Mouse (Mus musculus) heart, embryonic 14.5 days (tissue): Measurements from ENCODE around the gene Olfr706. TPM values are rescaled to one million over a fixed set of nuclear protein-coding genes. Genes with fewer than 3 reads are reported as not detected.
"Not testable (repeated sequence)": the region's sequence is repeated elsewhere in the genome, so short reads cannot be mapped to it uniquely, and the experiment has no call there.

Source experiments
- ATAC-seq: fragments of 200-750 bp; cut with Nextera tagmentation; 2 replicates; pipeline ENCODE4 v1.8.0; 2017; ENCODE audit warnings: low read depth, moderate TSS enrichment; ENCODE audit not compliant: insufficient number of reproducible peaks, insufficient read depth, low FRiP score
- H3K27ac ChIP-seq, 2 experiments: fragments of 200-500 bp in 1 of 2; fragments of 300-500 bp in 1 of 2; sonication (generic) in 1 of 2; replicated peaks in 1 of 2; 2 replicates each; pipeline ENCODE4 v1.5.1; 2012 to 2014; ENCODE audit warnings: low read depth in 2 of 2, low read length in 2 of 2, control low read depth in 1 of 2, mild to moderate bottlenecking in 1 of 2, mixed read lengths in 1 of 2; ENCODE audit not compliant: control insufficient read depth in 1 of 2, insufficient read depth in 1 of 2
- H3K27me3 ChIP-seq: fragments of 300-500 bp; sonication (generic); 2 replicates; pipeline ENCODE4 v1.6.1; 2014; ENCODE audit warnings: mild to moderate bottlenecking, low read length, control low read depth; ENCODE audit not compliant: control insufficient read depth, insufficient read depth
- H3K36me3 ChIP-seq: fragments of 300-500 bp; sonication (generic); 2 replicates; pipeline ENCODE4 v1.6.1; 2014; ENCODE audit warnings: mild to moderate bottlenecking, control low read depth, low read length, mixed read lengths; ENCODE audit not compliant: control insufficient read depth, insufficient read depth
- H3K4me1 ChIP-seq, 2 experiments: fragments of 200-500 bp in 1 of 2; fragments of 300-500 bp in 1 of 2; sonication (generic) in 1 of 2; 2 replicates each; pipeline ENCODE4 v1.6.1; 2012 to 2014; ENCODE audit warnings: low read length in 2 of 2, control low read depth in 1 of 2, mixed read lengths in 1 of 2; ENCODE audit not compliant: control insufficient read depth in 2 of 2, insufficient read depth in 2 of 2
- H3K4me2 ChIP-seq: fragments of 300-500 bp; sonication (generic); 2 replicates; pipeline ENCODE4 v1.6.1; 2014; ENCODE audit warnings: mild to moderate bottlenecking, low read length
- H3K4me3 ChIP-seq, 2 experiments: fragments of 200-500 bp in 1 of 2; fragments of 300-500 bp in 1 of 2; sonication (generic) in 1 of 2; 2 replicates each; pipeline ENCODE4 v1.5.1; 2012 to 2014; ENCODE audit warnings: low read length in 2 of 2, mild to moderate bottlenecking in 2 of 2, control low read depth in 1 of 2, low read depth in 1 of 2, moderate library complexity in 1 of 2; ENCODE audit not compliant: control insufficient read depth in 1 of 2, insufficient read depth in 1 of 2
- H3K9ac ChIP-seq: fragments of 300-500 bp; sonication (generic); 2 replicates; pipeline ENCODE4 v1.6.1; 2014; ENCODE audit warnings: mild to moderate bottlenecking, low read length
- H3K9me3 ChIP-seq: fragments of 300-500 bp; sonication (generic); 2 replicates; pipeline ENCODE4 v1.6.1; 2016; ENCODE audit warnings: low read length, control low read depth; ENCODE audit not compliant: control insufficient read depth
- WGBS: fragments of 180-500 bp; shearing (Covaris S2); extraction: QIAGEN DNeasy Blood & Tissue Kit; methylation state at CpG from one replicate; pipeline ENCODE4 v1.1.7; 2014; 5-methylcytosine and 5-hydroxymethylcytosine counted together
- polyA plus RNA-seq: library from polyadenylated mRNA; unstranded; fragments of >200 nt; fragmentation: Nextera tagmentation; extraction: Ambion mirVana; gene quantifications from 2 replicates; pipeline ENCODE4 v1.2.1, GENCODE M21; 2014

The Olfr706 gene
- not detected in 2 replicates for polyA plus RNA-seq

GRCm38 (mm10) chr7:106888062-106888461, at the start of gene Olfr706:
TSS of gene Olfr706 (minus strand) at chr7:106888162.
- no peaks in the 10 kb centered on the region for H3K27me3 ChIP-seq
- no peak for ATAC-seq
- 68% methylated on average over 2 of the region's 2 CpGs for WGBS

GRCm38 (mm10) chr7:106932119-106932518, 44.2 kb upstream of the Olfr706 start, which contains the start of gene Olfr709-ps1:
TSS of gene Olfr709-ps1 (minus strand) at chr7:106932219.
- no peak within 1 kb of the TSS for H3K27ac ChIP-seq
- no peak within 1 kb of the TSS for H3K4me3 ChIP-seq
- no peaks in the 10 kb centered on the region for H3K36me3 ChIP-seq
- no peak within 1 kb of the TSS for H3K4me2 ChIP-seq
- no peak for ATAC-seq
- no peaks in the 10 kb centered on the region for H3K4me1 ChIP-seq
- H3K9me3 ChIP-seq = no peaks in the 10 kb centered on the region
- no peaks in the 10 kb centered on the region for H3K27me3 ChIP-seq
- no peak within 1 kb of the TSS for H3K9ac ChIP-seq

More at GRCm38 (mm10) chr7:106888062-106888461, at the start of gene Olfr706:
- no peak within 1 kb of the TSS for H3K27ac ChIP-seq
- no peak within 1 kb of the TSS for H3K9ac ChIP-seq
- no peaks in the 10 kb centered on the region for H3K4me1 ChIP-seq
- H3K36me3 ChIP-seq = no peaks in the 10 kb centered on the region
- H3K4me3 ChIP-seq = no peak within 1 kb of the TSS
- no peak within 1 kb of the TSS for H3K4me2 ChIP-seq
- no peaks in the 10 kb centered on the region for H3K9me3 ChIP-seq

- 63% methylated on average over 2 of the region's 7 CpGs for WGBS
- H3K27ac ChIP-seq, ATAC-seq: not testable (repeated sequence)
Measured at GRCm38 (mm10) chr7:106920961-106921360, 33.0 kb upstream of the Olfr706 start.

GRCm38 (mm10) chr7:106907676-106908075, 19.7 kb upstream of the Olfr706 start, which contains the start of gene Olfr1532-ps1:
TSS of gene Olfr1532-ps1 (plus strand) at chr7:106908001.
- H3K4me1 ChIP-seq = no peaks in the 10 kb centered on the region
- H3K4me2 ChIP-seq = no peak within 1 kb of the TSS
- H3K27ac ChIP-seq = no peak within 1 kb of the TSS
- no peak within 1 kb of the TSS for H3K9ac ChIP-seq
- H3K27me3 ChIP-seq = no peaks in the 10 kb centered on the region
- WGBS = 54% methylated on average over 2 of the region's 2 CpGs
- H3K9me3 ChIP-seq = no peaks in the 10 kb centered on the region
- no peaks in the 10 kb centered on the region for H3K36me3 ChIP-seq
- no peak within 1 kb of the TSS for H3K4me3 ChIP-seq
- ATAC-seq = no peak

More at GRCm38 (mm10) chr7:106920961-106921360, 33.0 kb upstream of the Olfr706 start:
- H3K9ac ChIP-seq, H3K4me3 ChIP-seq, H3K27me3 ChIP-seq, H3K9me3 ChIP-seq, H3K36me3 ChIP-seq, H3K4me2 ChIP-seq, H3K4me1 ChIP-seq: not testable (repeated sequence)

- H3K4me2 ChIP-seq, H3K4me1 ChIP-seq, H3K9me3 ChIP-seq, ATAC-seq, H3K36me3 ChIP-seq, H3K4me3 ChIP-seq, H3K27me3 ChIP-seq, H3K9ac ChIP-seq, H3K27ac ChIP-seq: not testable (repeated sequence)
- 87% methylated on average over 3 of the region's 3 CpGs for WGBS
Measured at GRCm38 (mm10) chr7:106901141-106901540, 13.2 kb upstream of the Olfr706 start, which contains the start of gene Olfr707. TSS of gene Olfr707 (minus strand) at chr7:106901241.

GRCm38 (mm10) chr7:106876791-106877190, 11.2 kb downstream of the Olfr706 start, which contains the start of gene Olfr705:
TSS of gene Olfr705 (minus strand) at chr7:106876891.
- no peak within 1 kb of the TSS for H3K4me2 ChIP-seq
- no peaks in the 10 kb centered on the region for H3K4me1 ChIP-seq
- H3K4me3 ChIP-seq = no peak within 1 kb of the TSS
- no peak within 1 kb of the TSS for H3K9ac ChIP-seq
- ATAC-seq = no peak
- H3K36me3 ChIP-seq = no peaks in the 10 kb centered on the region
- no peaks in the 10 kb centered on the region for H3K27me3 ChIP-seq
- no peak within 1 kb of the TSS for H3K27ac ChIP-seq
- WGBS = 72% methylated on average over 3 of the region's 3 CpGs
- no peaks in the 10 kb centered on the region for H3K9me3 ChIP-seq

- H3K4me1 ChIP-seq = no peaks in the 10 kb centered on the region
- H3K9ac ChIP-seq = no peak within 1 kb of the TSS
- no peaks in the 10 kb centered on the region for H3K9me3 ChIP-seq
- no peak within 1 kb of the TSS for H3K27ac ChIP-seq
- no peaks in the 10 kb centered on the region for H3K27me3 ChIP-seq
- ATAC-seq = no peak
- H3K4me3 ChIP-seq = no peak within 1 kb of the TSS
- no peaks in the 10 kb centered on the region for H3K36me3 ChIP-seq
- H3K4me2 ChIP-seq = no peak within 1 kb of the TSS
Measured at GRCm38 (mm10) chr7:106862885-106863284, 25.1 kb downstream of the Olfr706 start, which contains the start of gene Olfr704. TSS of gene Olfr704 (plus strand) at chr7:106863185.

GRCm38 (mm10) chr7:106843060-106843459, 44.9 kb downstream of the Olfr706 start, which contains the start of gene Olfr703:
TSS of gene Olfr703 (plus strand) at chr7:106843360.
- H3K9ac ChIP-seq = no peak within 1 kb of the TSS
- H3K4me3 ChIP-seq = no peak within 1 kb of the TSS
- no peaks in the 10 kb centered on the region for H3K27me3 ChIP-seq
- H3K27ac ChIP-seq = no peak within 1 kb of the TSS
- no peaks in the 10 kb centered on the region for H3K4me1 ChIP-seq
- H3K36me3 ChIP-seq = no peaks in the 10 kb centered on the region
- H3K4me2 ChIP-seq = no peak within 1 kb of the TSS
- 43% methylated on average over 2 of the region's 2 CpGs for WGBS
- ATAC-seq = no peak
- H3K9me3 ChIP-seq = no peaks in the 10 kb centered on the region; the same call in 1 of the 2 replicates
